Mouse (Mus musculus) cortical plate, adult 2 months (tissue): ENCODE results near the gene Sdc1.

Experiments
- CTCF ChIP-seq: fragments of 200-500 bp; IDR thresholded peaks from 2 replicates; pipeline ENCODE4 v1.5.1; 2011; ENCODE audit warnings: mild to moderate bottlenecking, control low read depth, low read length; ENCODE audit not compliant: insufficient read depth; ENCODE audit errors: extremely low read depth
- POLR2A ChIP-seq: fragments of 200-500 bp; IDR thresholded peaks from 2 replicates; pipeline ENCODE4 v1.6.1; 2011; ENCODE audit warnings: mild to moderate bottlenecking, low read length, control low read depth; ENCODE audit not compliant: insufficient read depth; ENCODE audit errors: extremely low read depth

- TF ChIP-seq CTCF (no peak), POLR2A (no peak)
Measured at GRCm38 (mm10) chr12:8781121-8781520, 10.0 kb downstream of the Sdc1 start.
